Mouse (Mus musculus) liver, postnatal 0 days (tissue): ENCODE results near the gene Ttc8. TPM values are rescaled to one million over a fixed set of nuclear protein-coding genes. Genes with fewer than 3 reads are reported as not detected.
A peak's percentile ranks its signal among the peaks of the same experiment; 100 is the strongest.

ENCODE experiments used
- ATAC-seq: fragments of 200-750 bp; cut with Nextera tagmentation; 2 replicates; pipeline ENCODE4 v1.8.0; 2017; ENCODE audit warnings: mild to moderate bottlenecking, moderate library complexity
- DNase-seq: peaks from one replicate; pipeline ENCODE4 v3.0.0-alpha.2; 2016
- H3K27ac ChIP-seq: fragments of 300-500 bp; sonication (generic); 2 replicates; pipeline ENCODE4 v1.5.1; 2014; ENCODE audit warnings: antibody characterized with exemption, moderate library complexity, mild to moderate bottlenecking, low read depth
- H3K27me3 ChIP-seq: fragments of 300-500 bp; sonication (generic); 2 replicates; pipeline ENCODE4 v1.6.1; 2014; ENCODE audit warnings: low read length, control low read depth, mixed read lengths; ENCODE audit not compliant: insufficient read depth
- H3K36me3 ChIP-seq: fragments of 300-500 bp; sonication (generic); replicated peaks from 2 replicates; pipeline ENCODE4 v1.6.1; 2014; ENCODE audit warnings: mild to moderate bottlenecking, control low read depth, low read length, moderate library complexity, mixed read lengths; ENCODE audit not compliant: insufficient read depth
- H3K4me1 ChIP-seq: fragments of 300-500 bp; sonication (generic); 2 replicates; pipeline ENCODE4 v1.6.1; 2014; ENCODE audit warnings: antibody characterized with exemption, mild to moderate bottlenecking, control low read depth; ENCODE audit not compliant: insufficient read depth
- H3K4me2 ChIP-seq: fragments of 300-500 bp; sonication (generic); 2 replicates; pipeline ENCODE4 v1.6.1; 2014; ENCODE audit warnings: low read depth, mild to moderate bottlenecking, low read length, moderate library complexity, mixed read lengths
- H3K4me3 ChIP-seq: fragments of 300-500 bp; sonication (generic); 2 replicates; pipeline ENCODE4 v1.5.1; 2014; ENCODE audit warnings: low read depth, low read length
- H3K9ac ChIP-seq: fragments of 300-500 bp; sonication (generic); replicated peaks from 2 replicates; pipeline ENCODE4 v1.6.1; 2014; ENCODE audit warnings: mild to moderate bottlenecking, moderate library complexity
- H3K9me3 ChIP-seq: fragments of 300-500 bp; sonication (generic); 2 replicates; pipeline ENCODE4 v1.6.1; 2016; ENCODE audit warnings: mild to moderate bottlenecking, control low read depth, low read length, mixed read lengths
- CTCF ChIP-seq: sonication (generic); IDR thresholded peaks from 2 replicates; pipeline ENCODE4 v1.5.1; 2016; ENCODE audit warnings: antibody characterized with exemption, low read depth
- EP300 ChIP-seq: IDR thresholded peaks from 2 replicates; pipeline ENCODE4 v1.6.1; 2016; ENCODE audit warnings: antibody characterized with exemption, low read depth, mild to moderate bottlenecking
- WGBS: fragments of 180-500 bp; shearing (Covaris S2); extraction: QIAGEN DNeasy Blood & Tissue Kit; methylation state at CpG from one replicate; pipeline ENCODE4 v1.1.7; 2014; ENCODE audit not compliant: insufficient replicate concordance; 5-methylcytosine and 5-hydroxymethylcytosine counted together
- polyA plus RNA-seq: library from polyadenylated mRNA; unstranded; fragments of >200 nt; fragmentation: Nextera tagmentation; extraction: Ambion mirVana; gene quantifications from 2 replicates; pipeline ENCODE4 v1.2.1, GENCODE M21; 2015

The Ttc8 gene
- polyA plus RNA-seq, 1 experiment from 2014 or later, result 2.2 TPM

DNA sequence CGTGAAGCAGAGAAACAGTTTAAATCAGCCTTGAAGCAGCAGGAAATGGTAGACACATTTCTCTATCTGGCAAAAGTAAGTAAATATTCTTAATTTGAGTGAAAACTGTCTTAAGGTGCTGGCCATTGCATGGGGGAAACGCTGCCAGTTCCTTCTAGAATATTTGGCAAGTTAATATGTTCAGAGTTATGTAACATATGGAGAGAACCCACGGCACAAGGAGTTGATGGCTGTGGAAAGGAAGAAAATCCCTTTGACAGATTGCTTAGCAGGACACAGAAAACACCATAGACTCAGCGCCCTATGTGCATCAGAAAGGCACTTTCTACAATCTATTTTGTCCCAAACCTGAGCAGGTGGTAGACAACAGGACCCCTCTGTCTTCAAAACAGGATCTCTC lies 41.0 kb downstream of the Ttc8 start:
- TF ChIP-seq CTCF (no peak), EP300 (no peak)
- no peak overlapping the region for H3K9ac ChIP-seq
- no peaks in the 10 kb centered on the region for H3K36me3 ChIP-seq
- no peak for ATAC-seq
- DNase-seq, result no peak
- H3K4me2 ChIP-seq, result no peak overlapping the region
- no peaks in the 10 kb centered on the region for H3K9me3 ChIP-seq
- H3K4me1 ChIP-seq, result no peaks in the 10 kb centered on the region
- no peak overlapping the region for H3K27ac ChIP-seq
- no peak overlapping the region for H3K4me3 ChIP-seq
- no peaks in the 10 kb centered on the region for H3K27me3 ChIP-seq
- WGBS, result 79% methylated on average over 4 of the region's 4 CpGs

GRCm38 (mm10) chr12:98965441-98966135 lies 45.2 kb downstream of the Ttc8 start:
- ATAC-seq (no peak), DNase-seq (no peak)
- Histone ChIP-seq H3K4me1 (no peaks in the 10 kb centered on the region), H3K27ac (no peak overlapping the region), H3K36me3 (no peaks in the 10 kb centered on the region), H3K9ac (no peak overlapping the region), H3K27me3 (no peaks in the 10 kb centered on the region), H3K9me3 (no peaks in the 10 kb centered on the region), H3K4me2 (no peak overlapping the region), H3K4me3 (no peak overlapping the region)
- TF ChIP-seq CTCF (no peak), EP300 (no peak)
- 68% methylated on average over 4 of the region's 4 CpGs for WGBS

GRCm38 (mm10) chr12:98972291-98972690 lies 51.9 kb downstream of the Ttc8 start:
- DNase-seq, result no peak
- WGBS, result 86% methylated on average over 3 of the region's 3 CpGs
- no peak for TF ChIP-seq EP300
- 0 out of 2 replicates have a peak, but pooled peaks have one; percentile 3 for TF ChIP-seq CTCF
- no peak for ATAC-seq
- H3K9ac ChIP-seq, result no peak overlapping the region
- no peak overlapping the region for H3K4me2 ChIP-seq
- no peak overlapping the region for H3K4me3 ChIP-seq
- no peaks in the 10 kb centered on the region for H3K9me3 ChIP-seq
- no peaks in the 10 kb centered on the region for H3K27me3 ChIP-seq
- H3K27ac ChIP-seq, result no peak overlapping the region
- H3K36me3 ChIP-seq, result no peaks in the 10 kb centered on the region
- H3K4me1 ChIP-seq, result no peaks in the 10 kb centered on the region

DNA sequence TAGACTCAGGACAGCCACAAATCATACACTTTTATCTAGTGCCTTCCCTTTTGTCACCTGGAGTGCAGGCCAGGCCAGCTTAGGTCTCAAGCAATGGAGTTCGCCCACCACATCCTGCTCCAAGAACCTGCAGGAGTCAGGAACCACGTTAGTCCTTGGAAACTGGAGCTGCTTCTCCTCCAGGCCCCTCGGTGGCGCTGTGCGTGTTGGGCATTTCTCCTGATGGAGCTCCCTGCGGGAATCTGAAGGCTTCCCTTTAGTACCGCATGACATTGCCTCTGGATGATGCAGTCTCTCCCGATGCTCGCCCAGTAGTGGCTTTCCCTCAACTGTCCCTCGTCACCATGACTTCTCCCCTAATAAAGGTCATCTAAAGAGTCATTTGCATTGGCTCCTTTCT lies 53.1 kb downstream of the Ttc8 start:
- Histone ChIP-seq H3K27me3 (no peaks in the 10 kb centered on the region), H3K9me3 (no peaks in the 10 kb centered on the region), H3K27ac (no peak overlapping the region), H3K9ac (no peak overlapping the region), H3K36me3 (no peaks in the 10 kb centered on the region), H3K4me3 (no peak overlapping the region), H3K4me1 (no peaks in the 10 kb centered on the region), H3K4me2 (no peak overlapping the region)
- ATAC-seq (no peak), DNase-seq (no peak)
- 85% methylated on average over 10 of the region's 10 CpGs for WGBS
- TF ChIP-seq CTCF, result no peak
- no peak for TF ChIP-seq EP300

- no peaks in the 10 kb centered on the region for H3K27me3 ChIP-seq
- H3K4me2 ChIP-seq, result no peak overlapping the region
- no peak for DNase-seq
- H3K36me3 ChIP-seq, result no peaks in the 10 kb centered on the region
- no peak for ATAC-seq
- no peak overlapping the region for H3K9ac ChIP-seq
- H3K4me1 ChIP-seq, result no peaks in the 10 kb centered on the region
- no peaks in the 10 kb centered on the region for H3K9me3 ChIP-seq
- no peak overlapping the region for H3K4me3 ChIP-seq
- WGBS, result 73% methylated on average over 12 of the region's 12 CpGs
- no peak for TF ChIP-seq EP300
- TF ChIP-seq CTCF, result no peak
- no peak overlapping the region for H3K27ac ChIP-seq
Observed at GRCm38 (mm10) chr12:98974157-98974804, 53.9 kb downstream of the Ttc8 start.

DNA sequence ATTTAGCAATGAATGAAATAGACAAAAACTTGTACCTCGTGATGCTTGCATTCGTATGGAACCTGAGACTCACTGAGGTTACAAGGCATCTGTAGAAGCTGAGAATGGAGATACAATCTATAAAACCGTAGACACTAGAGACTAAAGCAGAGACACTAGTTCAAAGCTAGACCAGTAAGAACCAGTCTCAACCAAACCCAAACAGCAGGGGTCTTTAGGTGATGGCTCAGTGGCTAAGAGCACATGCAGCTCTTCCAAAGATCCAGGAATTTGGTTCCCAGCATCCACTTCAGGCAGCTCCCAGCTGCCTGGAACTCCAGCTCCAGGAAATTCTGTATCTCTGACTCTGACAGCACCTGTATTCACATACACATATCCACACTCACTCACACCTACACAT lies 60.7 kb downstream of the Ttc8 start:
- Histone ChIP-seq H3K27ac (no peak overlapping the region), H3K4me1 (no peaks in the 10 kb centered on the region), H3K9me3 (no peaks in the 10 kb centered on the region), H3K4me3 (no peak overlapping the region), H3K36me3 (no peaks in the 10 kb centered on the region), H3K9ac (no peak overlapping the region), H3K27me3 (no peaks in the 10 kb centered on the region), H3K4me2 (no peak overlapping the region)
- TF ChIP-seq EP300 (no peak), CTCF (no peak)
- DNase-seq (no peak), ATAC-seq (no peak)
- WGBS, result 77% methylated on average over 3 of the region's 3 CpGs
